Mouse (Mus musculus) left cerebral cortex, postnatal 10 days (tissue): ENCODE measurements around the gene Rbsn. TPM values are rescaled to one million over a fixed set of nuclear protein-coding genes. Genes with fewer than 3 reads are reported as not detected.

ENCODE experiments used
- DNase-seq, 2 experiments: peaks; one replicate each; pipeline ENCODE4 v3.0.0; 2021 to 2022; ENCODE audit warnings: low spot score in 2 of 2, mixed read lengths in 1 of 2; ENCODE audit errors: extremely low spot score in 1 of 2
- intact Hi-C: fragments of 180-260 bp; cut with DNase I; formaldehyde crosslinking; loops from one replicate; pipeline ENCODE4 v1.15.1; 2025
- total RNA-seq, 2 experiments: library from RNA; stranded (reverse); gene quantifications; 2 replicates each; pipeline ENCODE4 v1.2.3; 2021

Rbsn gene
- 10 to 100 TPM; 33.7 to 36.0 TPM for total RNA-seq

DNA sequence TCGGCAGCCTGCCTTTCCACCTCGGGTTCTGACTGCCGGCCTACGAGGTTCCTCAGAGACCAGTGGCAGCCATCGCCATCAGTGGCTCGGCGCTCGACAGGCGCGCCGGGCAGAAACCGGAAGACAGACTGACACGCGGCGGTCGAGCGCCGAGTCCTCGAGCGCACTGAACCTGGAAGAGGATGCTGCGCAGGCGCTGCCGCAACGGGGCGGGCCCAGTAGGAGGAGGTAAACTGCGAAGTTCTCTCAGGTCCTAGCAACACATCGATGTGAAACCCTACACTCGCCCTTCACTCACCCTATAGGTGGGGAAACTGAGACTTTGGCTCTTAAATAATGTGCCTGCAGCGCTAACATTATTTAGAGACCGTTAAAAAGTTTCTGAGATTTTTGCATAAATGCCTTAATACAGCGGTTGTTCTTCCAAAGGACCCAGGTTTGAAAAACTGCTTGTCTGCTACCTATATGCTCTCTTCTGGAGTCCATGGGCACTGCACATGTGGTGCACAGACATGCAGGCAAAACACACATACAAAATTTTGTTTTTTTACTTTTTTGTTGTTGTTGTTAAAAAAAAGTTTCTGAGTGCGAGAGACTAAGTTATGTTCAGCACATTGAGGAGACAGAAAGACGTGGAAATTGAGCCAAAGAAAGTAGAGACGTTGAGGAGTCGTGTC is at the start of gene Rbsn:
Rbsn (minus strand) TSS at position 153 of the 677 bp plus-strand sequence.
- DNase-seq, result peak; percentile 83 to 95
- intact Hi-C loops, result no loop called here

DNA sequence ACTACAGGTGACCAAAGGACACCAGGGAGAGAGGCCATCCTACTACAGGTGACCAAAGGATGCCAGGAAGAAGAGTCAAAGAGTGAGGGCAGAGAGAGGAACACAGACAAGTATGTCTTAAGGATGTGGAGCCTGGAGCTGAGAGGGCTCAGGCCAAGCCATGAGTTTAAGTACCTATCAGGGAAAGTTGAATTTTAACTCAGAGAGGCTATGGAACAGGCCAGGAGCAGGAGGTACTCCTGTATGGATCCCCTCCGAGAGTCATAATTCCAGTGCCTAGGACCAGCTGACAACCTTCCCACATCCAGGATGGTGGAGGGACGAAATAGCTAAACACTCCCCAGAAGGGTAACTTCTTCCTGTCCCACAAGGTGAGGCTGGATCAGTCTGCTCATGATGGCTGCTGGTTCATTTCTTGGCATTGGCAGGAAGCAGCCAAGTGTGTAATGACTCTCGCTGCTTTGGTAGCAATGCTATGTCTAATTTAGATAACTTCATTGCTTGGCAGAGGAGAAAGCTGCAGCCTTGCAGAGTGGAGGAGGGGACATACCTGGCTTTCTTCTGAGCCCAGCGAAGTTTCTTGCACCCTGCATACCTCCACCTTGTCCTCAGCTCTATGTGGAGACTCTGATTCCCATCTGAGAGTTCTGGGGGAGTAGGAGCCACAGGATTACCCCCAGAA is 46.6 kb upstream of the Rbsn start:
- intact Hi-C loops, result no loop called here
- DNase-seq, result no peak

DNA sequence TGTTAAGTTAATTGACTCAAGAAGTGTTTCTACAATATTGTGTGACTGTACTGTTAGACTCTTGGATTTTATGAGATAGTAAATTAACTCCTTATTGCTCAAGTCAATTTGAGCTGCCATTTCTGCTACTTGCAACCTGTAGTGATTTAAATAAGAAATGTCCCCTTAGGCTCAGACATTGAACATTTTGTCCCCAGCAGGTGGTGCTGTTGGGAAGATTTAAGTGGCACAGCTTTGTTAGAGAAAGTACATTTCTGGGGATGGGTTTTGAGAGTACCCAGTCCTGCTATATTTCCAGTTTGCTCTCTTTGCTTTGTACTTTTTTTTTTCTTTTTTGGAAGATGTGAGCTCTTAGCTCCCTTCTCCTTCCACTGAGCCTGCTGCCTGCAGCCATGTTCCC is 40.6 kb upstream of the Rbsn start:
- DNase-seq, result no peak
- intact Hi-C loops, result no loop called here

DNA sequence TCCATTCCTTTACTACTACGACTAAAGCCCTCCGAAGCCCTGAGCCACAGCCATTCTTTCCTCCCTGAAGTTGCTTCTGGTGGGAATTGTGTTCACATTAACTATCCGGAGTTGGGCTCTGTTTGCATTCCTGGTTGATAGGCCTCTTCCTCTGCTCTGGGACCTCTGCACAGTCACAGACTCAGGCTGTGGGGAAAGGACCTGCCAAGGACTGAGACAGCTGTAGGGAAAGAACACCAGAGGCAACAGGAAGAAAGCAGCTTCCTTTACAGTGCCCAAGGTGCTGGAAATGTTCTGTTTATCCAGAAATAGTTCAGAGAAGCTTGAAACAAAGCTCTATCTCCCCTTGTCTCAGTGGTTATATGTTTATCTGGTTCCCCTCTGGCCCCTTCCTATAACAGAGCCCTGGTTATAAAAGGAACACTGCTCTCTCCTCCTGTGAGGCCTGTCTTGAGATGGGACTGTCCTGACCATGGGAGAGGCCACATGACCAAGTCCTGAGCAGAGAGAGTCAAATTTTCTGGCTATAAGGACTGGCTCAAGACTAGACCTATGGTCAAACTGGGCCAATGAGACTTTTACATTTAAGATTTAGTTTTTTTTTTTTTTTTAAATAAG is 38.6 kb upstream of the Rbsn start:
- intact Hi-C loops, result no loop called here
- no peak for DNase-seq

DNA sequence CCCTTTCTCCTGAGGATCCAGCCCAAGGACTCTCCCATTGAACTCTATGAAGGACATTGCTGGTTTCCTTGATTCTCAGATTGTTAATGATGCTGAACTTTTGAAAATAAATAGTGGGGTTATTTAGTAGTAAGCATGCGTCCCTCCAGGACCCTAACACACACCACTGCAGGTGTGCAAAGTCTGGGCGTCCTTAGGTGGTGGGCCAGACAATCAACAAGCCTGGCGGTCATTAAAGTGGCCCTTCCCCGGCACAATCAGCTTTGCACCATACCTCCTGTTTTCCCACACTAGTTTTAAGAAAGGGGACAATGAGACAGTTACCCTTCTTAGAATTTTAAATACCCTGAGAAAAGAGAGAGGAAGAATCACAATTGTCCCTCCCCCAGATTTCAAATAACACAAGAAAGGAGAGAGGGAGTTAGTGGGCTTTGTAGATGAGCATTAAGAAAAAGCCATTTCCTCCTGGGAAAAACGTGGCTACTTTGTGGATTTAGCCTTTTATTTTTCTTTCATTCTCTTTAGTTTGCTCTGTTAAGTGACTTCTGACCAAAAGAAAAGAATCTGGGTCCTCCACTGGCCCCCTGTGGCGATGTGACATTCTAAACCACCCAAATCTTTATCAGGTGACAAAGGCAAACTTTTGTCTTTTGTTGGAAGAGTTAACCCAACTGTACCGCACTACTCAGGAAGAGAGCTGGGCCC is 32.6 kb upstream of the Rbsn start:
- no peak for DNase-seq
- intact Hi-C loops, result no loop called here

DNA sequence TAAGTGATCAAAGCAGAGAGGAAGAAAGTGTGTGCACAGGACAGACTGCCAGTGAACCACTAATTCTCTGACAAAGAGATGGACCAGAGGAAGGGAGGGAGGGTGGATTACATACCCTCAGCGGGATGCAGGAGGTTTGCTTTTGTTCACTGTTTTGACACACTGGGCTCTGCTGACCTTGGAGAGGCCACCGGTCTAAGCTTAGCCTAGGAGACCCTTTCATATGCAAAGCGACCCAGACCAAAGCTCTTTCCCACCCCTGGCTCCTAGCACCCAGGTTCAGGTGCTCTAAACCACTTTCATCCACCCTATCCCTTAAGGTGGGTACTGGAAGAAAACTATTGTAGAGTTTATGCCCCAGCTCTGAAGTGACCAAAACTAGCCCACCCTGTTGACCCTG is 31.6 kb upstream of the Rbsn start:
- intact Hi-C loops, result no loop called here
- DNase-seq, result no peak

DNA sequence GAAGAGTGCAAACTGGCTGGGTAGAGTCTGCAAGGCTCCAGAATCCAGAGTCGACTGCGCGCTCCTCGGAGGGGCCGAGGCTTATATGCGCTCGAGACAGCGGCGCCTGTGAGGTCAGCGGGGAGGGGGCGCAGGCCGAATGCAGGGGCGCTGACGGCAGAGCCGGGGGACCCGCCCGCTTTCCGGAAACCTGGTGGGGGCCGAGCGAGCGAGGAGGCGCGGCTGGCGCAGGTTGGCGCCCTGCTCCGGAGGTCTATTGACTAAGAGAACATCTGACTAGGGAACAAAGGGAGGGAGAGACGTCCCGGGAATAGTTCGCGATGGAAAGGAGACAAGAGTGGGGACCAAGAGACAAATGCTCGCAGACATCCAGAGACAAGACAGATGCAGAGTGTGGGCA is 29.9 kb upstream of the Rbsn start, which contains the start of gene Trh:
Trh (minus strand) TSS at position 60 of the 400 bp plus-strand sequence.
- intact Hi-C loops, result no loop called here
- DNase-seq, result no peak

DNA sequence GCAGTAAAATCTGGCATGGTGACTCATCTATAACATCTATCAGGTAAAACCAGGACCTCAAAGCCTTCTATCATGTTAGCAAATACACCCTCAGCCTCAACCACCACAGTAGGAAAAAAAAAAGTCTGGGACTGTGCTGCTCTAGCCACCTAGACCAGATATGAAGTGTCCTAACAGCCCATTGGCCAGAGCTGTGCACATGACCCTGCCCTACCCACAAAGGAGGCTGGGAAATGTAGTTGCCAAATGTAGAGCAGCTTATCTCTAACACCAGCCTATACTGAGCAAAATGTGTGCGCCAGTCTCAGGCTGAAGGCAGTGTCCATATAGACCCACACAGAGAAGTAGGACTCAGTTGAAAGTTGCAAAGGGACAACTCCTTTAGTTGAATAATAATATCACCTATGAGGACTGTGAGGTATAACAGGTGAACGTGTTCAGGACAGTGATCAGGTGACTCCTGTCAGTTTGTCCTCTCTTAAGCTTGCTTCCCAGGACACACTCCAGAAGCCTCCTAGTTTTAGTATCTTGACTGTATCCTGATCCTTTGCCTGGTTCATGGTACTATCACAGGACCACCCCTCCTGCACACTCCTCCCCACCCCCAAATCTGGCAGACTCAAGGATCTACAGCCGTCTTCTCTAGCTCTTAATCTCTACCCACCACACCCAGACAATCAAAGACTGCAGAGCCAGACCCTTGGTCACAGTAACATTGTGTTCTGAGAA is 26.6 kb upstream of the Rbsn start:
- DNase-seq, result peak; percentile 22 to 47
- intact Hi-C loops, result no loop called here

DNA sequence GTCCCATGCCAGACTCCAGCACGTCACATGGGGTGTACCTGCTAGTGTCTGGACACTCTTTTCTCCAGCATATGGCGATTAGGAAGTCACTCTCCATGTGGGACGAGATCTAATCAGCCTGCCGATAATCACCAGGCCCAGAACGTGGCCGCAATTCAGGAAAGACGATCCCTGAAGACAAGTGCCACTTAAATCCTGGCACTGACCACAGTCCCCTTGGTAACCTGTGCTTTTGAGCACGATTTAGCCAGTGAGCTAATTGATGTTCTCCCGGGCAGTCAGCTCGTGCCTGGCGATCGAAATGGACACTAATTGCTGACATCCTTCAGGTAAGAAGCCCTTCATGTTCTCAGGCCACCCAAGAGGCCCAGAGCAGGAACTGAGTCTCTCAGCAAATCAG is 20.3 kb upstream of the Rbsn start:
- intact Hi-C loops, result no loop called here
- DNase-seq, result no peak

DNA sequence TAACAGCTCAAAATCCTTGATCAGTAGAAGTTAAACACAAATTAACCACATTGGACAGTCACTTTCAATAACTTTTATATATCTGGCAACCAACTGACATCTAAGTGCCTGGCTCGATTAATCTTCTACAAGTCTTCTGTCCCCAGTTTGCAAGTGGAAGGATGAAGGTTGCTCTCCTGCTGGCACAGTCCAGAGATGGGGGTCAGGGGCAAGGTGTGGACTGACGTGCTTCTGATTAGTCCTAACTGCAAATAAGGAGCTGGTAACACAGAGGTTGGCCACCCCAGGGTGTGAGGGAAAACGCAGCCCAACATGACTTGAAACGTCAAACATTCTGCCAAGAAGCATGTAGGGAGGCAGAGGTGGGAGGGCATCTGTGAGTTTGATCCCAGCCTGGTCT is 17.0 kb upstream of the Rbsn start:
- intact Hi-C loops, result no loop called here
- DNase-seq, result no peak

DNA sequence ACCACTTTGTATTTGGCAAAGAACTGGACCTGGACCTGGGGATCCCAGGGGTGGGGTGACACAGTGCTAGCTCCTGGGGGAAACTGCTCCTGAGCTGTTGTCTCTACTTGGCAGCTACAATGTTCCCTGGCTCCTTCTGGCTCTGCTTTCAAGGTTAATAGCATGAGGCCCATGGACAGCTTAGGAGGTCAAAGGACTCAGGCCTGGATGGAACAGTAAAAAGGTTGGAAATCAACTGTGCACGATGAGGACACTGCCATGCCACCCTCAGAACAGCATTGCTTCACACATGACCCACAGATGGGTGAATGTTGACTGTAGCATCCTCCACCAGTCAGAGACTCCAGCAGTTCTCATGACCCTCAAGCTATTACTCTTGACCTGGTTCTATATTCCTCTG is 16.6 kb upstream of the Rbsn start:
- DNase-seq, result no peak
- intact Hi-C loops, result no loop called here

DNA sequence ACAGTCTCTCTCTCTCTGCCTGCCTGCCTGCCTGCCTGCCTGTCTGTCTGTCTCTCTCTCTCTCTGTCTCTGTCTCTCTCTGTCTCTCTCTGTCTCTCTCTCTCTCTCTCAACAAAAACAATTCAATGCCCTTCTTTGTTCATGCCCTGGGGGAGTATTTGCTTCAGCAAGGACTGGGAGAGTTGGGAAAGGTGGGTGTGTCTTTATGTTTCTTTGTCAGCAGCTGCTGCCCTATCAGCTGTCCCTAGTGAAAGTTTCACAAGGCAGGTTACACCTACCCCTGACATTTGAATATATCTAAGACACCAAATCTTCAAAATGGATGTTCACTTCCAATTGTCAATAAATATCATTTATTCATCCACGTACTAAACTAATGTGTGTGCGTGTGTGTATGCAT is 14.9 kb upstream of the Rbsn start:
- DNase-seq, result no peak
- intact Hi-C loops, result loop anchor here (10.0 kb wide), 1 partner anchor 515 kb away; no protein-coding TSS in a partner anchor

DNA sequence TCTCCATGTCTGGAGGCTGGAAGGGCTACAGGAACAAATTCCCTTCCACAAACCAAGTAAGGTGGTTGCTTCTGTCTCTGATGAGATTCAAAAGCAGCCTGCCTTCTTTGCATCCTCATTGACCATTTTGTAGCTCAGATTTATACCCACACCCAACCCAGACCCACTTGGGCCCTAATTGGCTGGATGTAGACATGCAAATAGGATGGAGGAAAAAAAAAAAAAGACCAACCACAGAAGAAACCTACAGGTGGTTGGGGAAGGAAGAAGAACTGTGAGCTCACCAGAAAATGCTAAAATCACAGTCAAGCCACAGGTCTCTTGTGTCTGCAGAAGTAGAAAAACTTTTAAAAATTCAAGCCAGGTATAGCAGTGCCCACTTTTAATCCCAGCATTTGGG is 14.4 kb upstream of the Rbsn start:
- DNase-seq, result no peak
- intact Hi-C loops, result loop anchor here (10.0 kb wide), 1 partner anchor 516 kb away; no protein-coding TSS in a partner anchor

DNA sequence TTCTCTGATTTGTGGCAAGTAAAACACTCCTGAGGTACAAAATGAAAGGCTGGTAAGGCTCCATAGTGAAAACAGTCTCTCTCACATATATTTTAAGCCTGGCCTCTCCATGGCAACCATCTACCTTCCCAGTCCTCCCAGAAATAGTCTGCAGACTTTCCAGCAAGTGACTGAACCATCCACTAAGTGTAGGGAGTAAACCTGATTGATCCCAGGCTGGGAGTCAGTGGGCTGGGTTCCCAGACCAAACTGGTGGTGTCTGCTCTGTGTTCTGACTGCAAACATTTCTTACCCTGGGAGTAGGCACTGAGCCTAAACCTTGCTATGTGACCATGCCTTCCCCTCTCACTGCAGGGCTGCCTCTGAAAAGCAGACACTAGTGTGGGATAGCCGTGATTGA is 10.3 kb upstream of the Rbsn start:
- DNase-seq, result peak in 1 of 2 experiments; percentile 27
- intact Hi-C loops, result loop anchor here (10.0 kb wide), 1 partner anchor 520 kb away; no protein-coding TSS in a partner anchor

DNA sequence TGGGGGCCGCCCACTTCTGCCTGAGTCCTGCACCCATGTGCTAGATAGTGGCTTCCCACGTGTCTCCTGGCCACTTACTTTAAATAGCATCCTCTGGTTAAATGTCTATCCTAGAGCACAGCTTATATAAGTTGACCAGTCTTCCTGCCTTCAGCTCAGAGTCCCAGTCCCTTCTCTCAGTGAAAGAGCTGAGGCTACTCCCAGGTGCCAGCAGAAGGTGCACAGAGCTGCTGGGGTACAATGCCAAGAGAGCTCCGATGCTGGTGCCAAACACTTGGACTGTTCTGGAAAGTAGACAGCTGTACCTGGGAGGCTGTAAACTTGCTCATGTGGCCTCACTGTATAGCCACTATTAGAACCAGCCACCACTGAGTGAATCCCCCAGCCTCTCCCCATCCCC is 7.3 kb upstream of the Rbsn start:
- no peak for DNase-seq
- intact Hi-C loops, result loop anchor here (10.0 kb wide), 1 partner anchor 523 kb away; no protein-coding TSS in a partner anchor

DNA sequence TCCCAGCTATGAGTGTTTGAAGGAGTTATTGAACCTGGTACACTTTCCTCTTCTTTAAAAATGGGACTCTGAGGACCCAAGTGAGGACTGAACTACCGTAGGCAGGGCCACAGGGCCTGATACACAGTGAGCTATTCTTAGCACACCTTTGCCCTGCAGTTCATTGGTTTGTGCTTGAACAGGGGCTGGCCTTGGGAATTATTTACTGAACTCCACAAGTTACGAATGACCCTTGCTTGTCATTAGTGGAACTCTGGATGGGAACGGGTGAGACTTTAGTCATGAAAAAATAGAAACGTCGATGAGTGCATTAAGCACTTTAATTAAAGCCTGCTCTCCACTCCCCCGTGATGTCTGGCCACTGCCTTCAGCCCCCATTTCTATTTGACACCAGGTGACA is 6.9 kb upstream of the Rbsn start:
- intact Hi-C loops, result loop anchor here (10.0 kb wide), 1 partner anchor 523 kb away; no protein-coding TSS in a partner anchor
- no peak for DNase-seq

DNA sequence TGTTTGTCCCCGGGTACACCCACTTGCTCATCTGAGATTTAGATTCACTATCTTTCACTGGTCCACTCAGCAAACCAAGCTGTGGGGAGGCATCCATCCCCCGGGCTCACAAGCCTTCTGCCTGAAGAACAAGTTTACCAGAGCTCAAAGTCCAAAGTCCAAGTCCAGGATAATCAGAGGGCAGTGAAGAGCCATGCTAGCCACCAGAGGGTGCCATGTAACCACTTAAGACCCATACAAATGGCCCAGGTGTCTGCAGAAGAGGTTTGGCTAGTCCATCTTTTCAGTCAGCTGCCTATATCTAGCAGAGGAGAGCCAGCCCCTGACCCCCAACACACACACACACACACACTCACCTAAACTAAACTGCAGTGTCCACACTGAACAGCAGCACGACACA is 4.7 kb upstream of the Rbsn start:
- peak; percentile 44 for DNase-seq
- intact Hi-C loops, result loop anchor here (1.0 kb wide), 1 partner anchor 50 kb away; no protein-coding TSS in a partner anchor

DNA sequence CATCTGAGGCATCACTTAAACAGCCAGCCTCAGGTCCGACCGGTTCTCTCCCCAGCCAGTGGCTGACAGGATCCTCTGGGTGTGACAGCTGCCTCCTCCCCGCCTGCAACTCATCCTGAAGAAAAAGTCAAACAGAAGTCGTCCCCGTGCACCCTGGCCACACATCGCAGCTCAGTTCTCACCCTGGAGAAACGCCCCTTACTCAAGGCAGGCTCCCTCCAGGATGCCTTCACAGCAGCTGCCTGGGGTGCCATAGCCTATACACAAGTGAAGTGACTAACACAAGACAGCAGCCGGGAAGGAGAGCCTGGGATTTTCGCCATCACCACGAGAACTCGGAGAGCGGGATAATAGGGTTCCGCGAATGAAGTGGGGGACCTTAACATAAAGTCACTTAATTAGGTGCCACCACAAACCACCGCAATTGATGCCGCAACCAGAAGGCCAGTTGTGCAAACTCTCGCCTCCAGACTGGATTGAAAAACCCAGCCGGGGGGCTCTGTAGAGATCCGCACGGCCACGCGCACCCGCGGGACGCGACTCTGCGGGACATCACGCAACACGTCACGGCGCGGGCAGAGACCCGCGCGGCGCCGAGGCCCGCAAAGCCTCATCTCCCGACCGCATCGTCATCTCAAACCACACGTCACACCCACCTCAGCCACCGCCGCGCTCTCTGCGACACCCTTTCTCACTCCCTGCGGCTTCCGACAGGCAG is 511 bp downstream of the Rbsn start:
- DNase-seq, result peak in 1 of 2 experiments; percentile 6
- intact Hi-C loops, result no loop called here
